Mouse (Mus musculus) CH12.LX (cell line): ENCODE data around the gene Aebp1. TPM values are rescaled to one million over a fixed set of nuclear protein-coding genes. Genes with fewer than 3 reads are reported as not detected.

ENCODE experiments used
- DNase-seq: peaks from one replicate; pipeline ENCODE4 v3.0.0-alpha.2; 2013; ENCODE audit errors: extremely low read depth
- H3K27ac ChIP-seq: 2 replicates; pipeline ENCODE4 v1.5.1; 2012; ENCODE audit warnings: low read depth, mild to moderate bottlenecking, control low read depth, moderate library complexity; ENCODE audit not compliant: insufficient read depth
- H3K27me3 ChIP-seq: replicated peaks from 2 replicates; pipeline ENCODE3; 2012; ENCODE audit warnings: inconsistent platforms
- H3K36me3 ChIP-seq, 2 experiments: replicated peaks in 1 of 2; 2 replicates each; pipeline versions ENCODE3 to v1.6.1; 2012; ENCODE audit warnings: inconsistent platforms in 1 of 2, low read length in 1 of 2, mild to moderate bottlenecking in 1 of 2, mixed read lengths in 1 of 2, moderate library complexity in 1 of 2; ENCODE audit not compliant: control insufficient read depth in 1 of 2, insufficient read depth in 1 of 2
- H3K4me1 ChIP-seq, 2 experiments: 2 replicates each; pipeline ENCODE4 v1.6.1; 2012; ENCODE audit warnings: inconsistent platforms in 1 of 2, moderate library complexity in 1 of 2; ENCODE audit not compliant: insufficient read depth in 2 of 2, control insufficient read depth in 1 of 2
- H3K4me2 ChIP-seq: 2 replicates; pipeline ENCODE4 v1.6.1; 2012; ENCODE audit warnings: low read depth, mild to moderate bottlenecking, control low read depth; ENCODE audit not compliant: poor library complexity, insufficient read depth, severe bottlenecking
- H3K4me3 ChIP-seq, 3 experiments: fragments of 150-350 bp in 1 of 3; sonication (generic) in 1 of 3; replicated peaks in 1 of 3; 2 replicates each; pipeline versions ENCODE3 to v1.5.1; 2011 to 2012; ENCODE audit warnings: low read depth in 2 of 3, low read length in 2 of 3, mild to moderate bottlenecking in 2 of 3, moderate library complexity in 2 of 3, control low read depth in 1 of 3, improper control_type of control experiment in 1 of 3, inconsistent platforms in 1 of 3, mixed read lengths in 1 of 3; ENCODE audit not compliant: poor library complexity in 1 of 3
- H3K79me2 ChIP-seq: replicated peaks from 2 replicates; pipeline ENCODE4 v1.6.1; 2012; ENCODE audit warnings: mild to moderate bottlenecking, moderate library complexity; ENCODE audit not compliant: control insufficient read depth, poor library complexity, insufficient read depth, severe bottlenecking; ENCODE audit errors: extremely low read depth
- H3K9ac ChIP-seq: 2 replicates; pipeline ENCODE4 v1.6.1; 2012; ENCODE audit warnings: low read depth, mild to moderate bottlenecking, control low read depth, moderate library complexity; ENCODE audit not compliant: insufficient read depth
- H3K9me3 ChIP-seq: replicated peaks from 2 replicates; pipeline ENCODE3; 2012; ENCODE audit warnings: low read length, inconsistent platforms, mixed read lengths
- BHLHE40 ChIP-seq: IDR thresholded peaks from 2 replicates; pipeline ENCODE4 v1.6.1; 2011; ENCODE audit warnings: mild to moderate bottlenecking, low read depth, low read length, improper control_type of control experiment
- CHD1 ChIP-seq: IDR thresholded peaks from 2 replicates; pipeline ENCODE4 v1.6.1; 2012; ENCODE audit warnings: low read depth, low read length, improper control_type of control experiment, inconsistent platforms
- CHD2 ChIP-seq: IDR thresholded peaks from 2 replicates; pipeline ENCODE4 v1.6.1; 2011; ENCODE audit warnings: low read length, improper control_type of control experiment
- ELF1 ChIP-seq: IDR thresholded peaks from 2 replicates; pipeline ENCODE4 v1.6.1; 2014; ENCODE audit warnings: low read depth, mild to moderate bottlenecking, inconsistent platforms, low read length, improper control_type of control experiment
- JUND ChIP-seq: conservative IDR thresholded peaks from 2 replicates; pipeline ENCODE4 v1.6.1; 2011; ENCODE audit warnings: low read depth, low read length, improper control_type of control experiment
- KAT2A ChIP-seq: IDR thresholded peaks from 2 replicates; pipeline ENCODE4 v1.6.1; 2012; ENCODE audit warnings: low read length, improper control_type of control experiment, inconsistent platforms; ENCODE audit not compliant: insufficient replicate concordance
- MEF2A ChIP-seq: IDR thresholded peaks from 2 replicates; pipeline ENCODE4 v1.6.1; 2014; ENCODE audit warnings: low read depth, mild to moderate bottlenecking, inconsistent platforms, low read length, improper control_type of control experiment, borderline replicate concordance
- MYC ChIP-seq: IDR thresholded peaks from 2 replicates; pipeline ENCODE4 v1.6.1; 2011; ENCODE audit warnings: low read depth, mild to moderate bottlenecking, improper control_type of control experiment, low read length
- RAD21 ChIP-seq: IDR thresholded peaks from 2 replicates; pipeline ENCODE4 v1.6.1; 2011; ENCODE audit warnings: low read depth, mild to moderate bottlenecking, low read length, improper control_type of control experiment, moderate library complexity
- SMC3 ChIP-seq: IDR thresholded peaks from 2 replicates; pipeline ENCODE4 v1.6.1; 2011; ENCODE audit warnings: low read depth, low read length, improper control_type of control experiment
- TBP ChIP-seq: conservative IDR thresholded peaks from 2 replicates; pipeline ENCODE4 v1.6.1; 2011; ENCODE audit warnings: low read depth, low read length, improper control_type of control experiment
- USF2 ChIP-seq: conservative IDR thresholded peaks from 2 replicates; pipeline ENCODE4 v1.6.1; 2011; ENCODE audit warnings: low read depth, low read length, improper control_type of control experiment
- ZKSCAN1 ChIP-seq: IDR thresholded peaks from 2 replicates; pipeline ENCODE4 v1.6.1; 2012; ENCODE audit warnings: low read depth, inconsistent platforms, low read length, improper control_type of control experiment, borderline replicate concordance
- dilution Hi-C: fragments of 300-500 bp; cut with MboI; formaldehyde crosslinking; loops from 2 replicates; pipeline ENCODE4 v1.14.3; 2020; ENCODE audit warnings: low sequenced_read_pairs; ENCODE audit not compliant: extremely low pct_unique_long_range_greater_than_20kb, extremely low pct_ligation_motif_present
- in situ Hi-C: fragments of 300-500 bp; cut with MboI; formaldehyde crosslinking; loops from 3 replicates; pipeline ENCODE4 v1.14.3; 2019; ENCODE audit warnings: low sequenced_read_pairs, low pct_ligation_motif_present, low pct_unique_long_range_greater_than_20kb, mixed read lengths
- polyA plus RNA-seq: library from polyadenylated mRNA; unstranded; fragments of >175 nt; gene quantifications from 2 replicates; pipeline ENCODE4 v1.2.1, GENCODE M21; 2012; ENCODE audit warnings: low read depth; ENCODE audit not compliant: insufficient read length
- total RNA-seq, 2 experiments: library from RNA; depleted of rRNA; stranded (reverse); fragments of 300-350 nt in 1 of 2; fragments of >200 nt in 1 of 2; gene quantifications; 2 replicates each; pipeline ENCODE4 v1.2.3; 2012 to 2014

Gene Aebp1
- total RNA-seq (2012; rRNA removed) (0.17 and 0.34 TPM in 2 replicates), total RNA-seq (2014; rRNA removed) (not detected in 2 replicates), polyA plus RNA-seq (0.87 and 1.4 TPM in 2 replicates)

- no peak for DNase-seq
- H3K27me3 ChIP-seq = peaks cover 36% of the 10 kb centered on the region
- peaks cover 0 to 3% of the 10 kb centered on the region in 2 experiments; a peak in 1 of 4 replicates for H3K4me1 ChIP-seq
- no peak within 1 kb of the TSS for H3K4me2 ChIP-seq
- H3K79me2 ChIP-seq = no peaks in the 10 kb centered on the region
- no peak within 1 kb of the TSS for H3K9ac ChIP-seq
- no peak within 1 kb of the TSS for H3K4me3 ChIP-seq
- dilution Hi-C loops (no loop called here), in situ Hi-C loops (no loop called here)
- no peak for TF ChIP-seq RAD21
- TF ChIP-seq MEF2A = no peak
- TF ChIP-seq CHD2 = no peak
- TF ChIP-seq BHLHE40 = no peak
- TF ChIP-seq, all 38 proteins: peak for 0
- H3K9me3 ChIP-seq = peaks cover 17% of the 10 kb centered on the region
- no peak within 1 kb of the TSS for H3K27ac ChIP-seq
- no peaks in the 10 kb centered on the region for H3K36me3 ChIP-seq
Observed at GRCm38 (mm10) chr11:5861678-5862393, at the start of gene Aebp1. Gene Aebp1, plus strand, starts transcription at chr11:5861947.

GRCm38 (mm10) chr11:5813381-5813780 is 48.4 kb upstream of the Aebp1 start:
- dilution Hi-C loops (no loop called here), in situ Hi-C loops (no loop called here)
- H3K9ac ChIP-seq = no peak overlapping the region

GRCm38 (mm10) chr11:5819223-5819622 is 42.5 kb upstream of the Aebp1 start:
- H3K27ac ChIP-seq = no peak overlapping the region
- H3K4me3 ChIP-seq = no peak overlapping the region
- H3K9me3 ChIP-seq = peaks cover 25% of the 10 kb centered on the region
- dilution Hi-C loops = no loop called here
- DNase-seq = no peak
- no peaks in the 10 kb centered on the region for H3K79me2 ChIP-seq
- no peak overlapping the region for H3K9ac ChIP-seq
- no peaks in the 10 kb centered on the region for H3K27me3 ChIP-seq
- no peak overlapping the region for H3K4me2 ChIP-seq
- in situ Hi-C loops = no loop called here
- TF ChIP-seq ZKSCAN1 (no peak), CHD2 (no peak), ELF1 (no peak), MYC (no peak), TBP (no peak), USF2 (no peak)
- H3K36me3 ChIP-seq = no peaks in the 10 kb centered on the region
- H3K4me1 ChIP-seq = no peaks in the 10 kb centered on the region

More at GRCm38 (mm10) chr11:5813381-5813780, 48.4 kb upstream of the Aebp1 start:
- no peak for DNase-seq
- TF ChIP-seq MYC (no peak), JUND (no peak), SMC3 (no peak), CHD1 (no peak), KAT2A (no peak)
- Histone ChIP-seq H3K9me3 (peaks cover 22% of the 10 kb centered on the region), H3K36me3 (no peaks in the 10 kb centered on the region), H3K27ac (no peak overlapping the region), H3K4me2 (no peak overlapping the region), H3K79me2 (no peaks in the 10 kb centered on the region), H3K27me3 (no peaks in the 10 kb centered on the region), H3K4me3 (no peak overlapping the region), H3K4me1 (no peaks in the 10 kb centered on the region)
